Mouse (Mus musculus) spleen, adult 10 weeks (tissue): ENCODE results near the gene Wdr4. TPM values are rescaled to one million over a fixed set of nuclear protein-coding genes. Genes with fewer than 3 reads are reported as not detected.

Source experiments
- polyA plus RNA-seq: library from polyadenylated mRNA; stranded (reverse); fragments of 350-450 nt; fragmentation: Illumina TruSeq; extraction: RNeasy Lipid Tissue Mini Kit (QIAGEN cat#74804); gene quantifications from one replicate; pipeline ENCODE4 v1.2.3, GENCODE M21; 2015; ENCODE audit warnings: low replicate concordance; ENCODE audit not compliant: insufficient read depth

The Wdr4 gene
- 12.2 TPM for polyA plus RNA-seq

DNA sequence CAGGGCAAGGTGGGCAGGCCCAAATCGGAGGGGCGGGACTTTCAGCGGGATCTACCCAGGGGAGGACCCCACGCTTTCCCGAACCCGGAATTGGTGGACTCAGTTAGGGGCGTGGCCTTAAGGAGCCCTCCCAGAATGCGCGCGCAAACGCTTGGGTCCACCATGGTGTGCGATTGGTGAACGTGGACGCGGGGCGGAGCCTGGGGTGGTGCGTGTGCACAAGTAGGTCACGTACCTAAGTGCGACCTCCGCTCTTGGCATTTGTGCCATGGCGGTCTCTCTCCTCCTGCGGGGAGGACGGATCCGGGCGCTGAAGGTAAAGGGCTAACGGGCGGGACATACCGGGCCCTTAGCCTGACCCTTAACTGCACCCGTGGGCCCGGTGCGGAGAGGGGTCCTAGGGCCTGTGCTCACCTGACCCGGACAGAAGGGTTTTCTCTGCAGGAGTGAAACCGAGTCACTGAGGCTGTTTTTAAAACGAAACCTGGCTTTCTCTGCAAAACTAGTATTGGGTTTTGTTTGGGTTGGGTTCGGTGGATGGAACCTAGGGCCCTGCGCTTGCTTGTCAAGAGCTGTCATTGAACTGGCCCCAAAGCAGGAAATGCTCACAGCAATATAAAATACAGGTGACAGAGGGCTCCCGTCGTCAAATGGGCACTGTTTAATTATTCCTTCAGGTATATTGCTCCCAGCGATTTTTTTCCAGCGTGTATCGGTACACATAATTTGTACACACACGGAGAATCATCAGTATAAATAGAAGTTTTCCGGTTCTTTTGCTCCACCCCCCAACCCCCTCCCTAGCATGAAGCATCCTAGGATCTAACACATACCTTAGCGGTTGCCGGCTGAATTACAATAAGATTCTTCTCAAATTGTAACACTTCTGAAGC lies at the start of gene Wdr4, which contains the start of gene Ndufv3:
TSS of gene Wdr4 (minus strand) at position 35 of the 893 bp plus-strand sequence.
TSS of gene Ndufv3 (plus strand) at position 170 of the 893 bp plus-strand sequence.

DNA sequence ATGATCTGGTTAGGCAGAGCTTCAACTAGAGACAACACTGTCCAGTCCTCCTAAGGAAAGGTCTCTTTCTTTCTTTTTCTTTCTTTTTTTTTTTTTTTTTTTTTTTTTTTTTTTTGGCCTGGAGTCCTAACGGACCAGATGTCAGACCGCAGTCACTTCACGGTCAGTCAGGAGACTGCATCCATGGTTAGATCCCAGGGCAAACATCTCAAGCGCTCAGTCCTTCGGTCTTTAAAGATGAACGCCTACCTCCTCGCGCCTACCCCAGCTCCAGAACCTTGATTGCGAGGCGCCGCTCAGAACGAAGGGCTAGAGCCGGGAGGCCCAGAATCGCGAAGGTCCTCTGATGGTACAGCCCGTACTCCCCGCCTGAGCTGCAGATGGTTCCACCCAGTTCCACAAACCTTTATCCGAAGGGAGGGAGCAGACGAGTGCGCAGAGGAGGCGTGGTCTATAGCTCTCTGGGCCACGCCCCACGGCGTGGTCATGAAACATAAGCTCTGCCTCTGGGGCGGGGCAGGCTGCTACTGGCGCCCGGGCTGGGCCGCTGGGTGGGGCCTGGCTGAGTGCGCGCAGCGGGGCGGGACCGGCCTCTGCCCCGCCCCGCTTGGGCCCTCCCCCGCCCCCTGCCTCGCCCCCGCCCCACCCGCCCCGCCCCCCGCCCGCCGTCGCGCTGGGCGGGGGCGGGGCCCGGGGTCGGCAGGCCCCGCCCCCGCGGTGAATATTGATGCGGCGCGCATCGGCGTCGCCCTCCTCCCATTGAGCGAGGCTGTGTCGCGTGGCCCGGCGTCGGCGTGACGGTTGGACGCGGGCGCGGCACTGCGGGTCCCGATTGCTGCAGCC lies 44.5 kb upstream of the Wdr4 start, which contains the start of gene Pknox1:
TSS of gene Pknox1 (plus strand) at position 720 of the 843 bp plus-strand sequence.

Other genes with a start within 250 kb of the Wdr4 start
- 0.48 TPM for gene Rsph1, start 242.6 kb downstream of the Wdr4 start, polyA plus RNA-seq
- gene Slc37a1, start 233.2 kb downstream of the Wdr4 start, polyA plus RNA-seq: 13.6 TPM
- gene Pde9a, start 133.8 kb downstream of the Wdr4 start, polyA plus RNA-seq: 1.0 TPM
- 85.8 TPM for gene Ndufv3, start 135 bp upstream of the Wdr4 start, polyA plus RNA-seq
- 32.5 TPM for gene Pknox1, start 44.8 kb upstream of the Wdr4 start, polyA plus RNA-seq
- gene Cbs, start 117.3 kb upstream of the Wdr4 start, polyA plus RNA-seq: not detected
- 175 TPM for gene U2af1, start 138.9 kb upstream of the Wdr4 start, polyA plus RNA-seq
- 0.19 TPM for gene Cryaa, start 157.8 kb upstream of the Wdr4 start, polyA plus RNA-seq